Mouse (Mus musculus): ENCODE measurements at regions not wholly inside any gene's neighbourhood (a gene's known extent, or its start where the extent isn't known, plus 50 kb on each side); places are given as distances from the start of the nearest gene placed in this dataset.

GRCm38 (mm10) chr1:94487062-94487461 is 434.7 kb upstream of the Pdcd1 start:
- TF ChIP-seq POLR2AphosphoS2 (IDR thresholded peaks at IDR 0.05; ENCODE audit: low read length), result no peak
- TF ChIP-seq CTCF (IDR thresholded peaks at IDR 0.05 in 2 of 3, conservative IDR thresholded peaks at IDR 0.05 in 1 of 3; ENCODE audit: control insufficient read depth in 1 of 3, insufficient read depth in 1 of 3, low read depth in 2 of 3, low read length in 3 of 3, poor library complexity in 1 of 3, severe bottlenecking in 1 of 3), result no peak
- TF ChIP-seq POLR2A (IDR thresholded peaks at IDR 0.05; ENCODE audit: control insufficient read depth in 1 of 2, insufficient read depth in 1 of 2, low read depth in 1 of 2, low read length in 2 of 2, poor library complexity in 1 of 2), result no peak
- no peak for TF ChIP-seq NRF1 (IDR thresholded peaks at IDR 0.05; ENCODE audit: insufficient read depth, low read depth, low read length, poor library complexity, severe bottlenecking)
- no peak for TF ChIP-seq ZMIZ1 (IDR thresholded peaks at IDR 0.05; ENCODE audit: low read depth, low read length)
- no peak for TF ChIP-seq MEF2A (IDR thresholded peaks at IDR 0.05; ENCODE audit: extremely low read depth, insufficient replicate concordance, low read depth, low read length, poor library complexity, severe bottlenecking)
- no peak for TF ChIP-seq SIN3A (IDR thresholded peaks at IDR 0.05; ENCODE audit: low read length)
- no peak for TF ChIP-seq EP300 (IDR thresholded peaks at IDR 0.05; ENCODE audit: low read depth in 1 of 2, low read length in 2 of 2)
- TF ChIP-seq MAX (IDR thresholded peaks at IDR 0.05; ENCODE audit: low read length), result no peak
- no peak for TF ChIP-seq CHD2 (IDR thresholded peaks at IDR 0.05; ENCODE audit: low read length)
- TF ChIP-seq TCF12 (IDR thresholded peaks at IDR 0.05; ENCODE audit: low read depth, low read length), result no peak
- no peak for TF ChIP-seq MXI1 (IDR thresholded peaks at IDR 0.05; ENCODE audit: low read depth, low read length)
- no peak for TF ChIP-seq ETS1 (IDR thresholded peaks at IDR 0.05; ENCODE audit: low read depth, low read length)

Data from MEL (cell line).